In genomic region chr17:45594881-45595735, GRCm38 (mm10) we compare ENCODE assay signal across 8 mouse cellular contexts. TPM values are rescaled to one million over a fixed set of nuclear protein-coding genes. Genes with fewer than 3 reads are reported as not detected.
DNase-seq lines count a peak whose midpoint lies in the region; TF ChIP-seq lines count a peak whose summit lies in the region.

No protein-coding gene starts in this region.

- TF ChIP-seq POLR2A in brain, embryonic 14.5 days (IDR thresholded peaks at IDR 0.05; ENCODE audit: borderline replicate concordance, extremely low read depth, insufficient read depth, insufficient read length, poor library complexity, severe bottlenecking): peak; percentile 17; the same call in 1 of the 2 replicates
- no peak for TF ChIP-seq POLR2A in small intestine, adult 2 months (IDR thresholded peaks at IDR 0.05; ENCODE audit: low read depth, low read length)

- H3K4me3 ChIP-seq in megakaryocyte, embryonic 14.5 days (replicated peaks): peak overlapping the region; percentile 92
- peak overlapping the region; percentile 68 for H3K4me3 ChIP-seq in small intestine, adult 2 months (ENCODE audit: low read depth, low read length)

- intact Hi-C loops in heart, postnatal 10 days (cut with DNase I): no loop called here

- H3K4me1 ChIP-seq in megakaryocyte, embryonic 14.5 days: peaks cover 69% of the 10 kb centered on the region
- H3K4me1 ChIP-seq in small intestine, adult 2 months (ENCODE audit: control insufficient read depth, insufficient read depth, insufficient read length, low read length): peaks cover 30% of the 10 kb centered on the region

- peaks cover 92% of the 10 kb centered on the region for H3K27me3 ChIP-seq in megakaryocyte, embryonic 14.5 days (replicated peaks)
- H3K27me3 ChIP-seq in small intestine, adult 2 months (ENCODE audit: control insufficient read depth, insufficient read depth, low read length): no peaks in the 10 kb centered on the region

- no peaks in the 10 kb centered on the region for H3K9me3 ChIP-seq in megakaryocyte, embryonic 14.5 days

- H3K36me3 ChIP-seq in megakaryocyte, embryonic 14.5 days (replicated peaks; ENCODE audit: low read length): no peaks in the 10 kb centered on the region
- H3K36me3 ChIP-seq in small intestine, adult 2 months (ENCODE audit: control insufficient read depth, insufficient read depth, low read length): no peaks in the 10 kb centered on the region

- WGBS in small intestine, adult 2 months: under 1% methylated on average over 57 of the region's 58 CpGs

- H3K27ac ChIP-seq in small intestine, adult 2 months (ENCODE audit: insufficient read depth, low read depth, low read length): no peak overlapping the region

- DNase-seq in Muller cell, postnatal 12 days (ENCODE audit: inconsistent ontology term): peak; percentile 79
- DNase-seq in brain, embryonic 14.5 days (ENCODE audit: low read depth): peak; percentile 81
- DNase-seq in fibroblast of lung, adult 2 months (ENCODE audit: low read depth): peak; percentile 28
- peak; percentile 89 for DNase-seq in heart, postnatal 10 days
- DNase-seq in kidney, postnatal 25 days: peak; percentile 81 to 90
- DNase-seq in c-Kit-positive CD71-positive TER-119-positive erythroid progenitor cells, embryonic 14.5 days (ENCODE audit: low spot score): no peak

- TF ChIP-seq CTCF in brain, embryonic 14.5 days (IDR thresholded peaks at IDR 0.05; ENCODE audit: borderline replicate concordance, extremely low read depth, insufficient read depth, insufficient read length): no peak
- TF ChIP-seq CTCF in small intestine, adult 2 months (IDR thresholded peaks at IDR 0.05; ENCODE audit: extremely low read depth, insufficient read length, insufficient replicate concordance, low read depth, low read length): 0 out of 2 replicates have a peak, but pooled peaks have one; percentile 2

RNA-seq across cellular contexts. Expression of gene Slc29a1, which starts 4.3 kb away (rescaled TPM):
- 43.6 and 60.9 TPM in 2 replicates for polyA plus RNA-seq in brain, embryonic 14.5 days (2012; rRNA removed)
- total RNA-seq in heart, postnatal 10 days (2021): 10 to 100 TPM; 88.3 to 99.0 TPM
- 24.7 TPM in 1 of 2 replicates, not detected in the other for polyA plus RNA-seq in megakaryocyte, embryonic 14.5 days (2012; ENCODE audit: insufficient read depth, low replicate concordance)
- polyA plus RNA-seq in small intestine, adult 2 months (2012; rRNA removed): 26.1 and 35.2 TPM in 2 replicates

RNA-seq across cellular contexts. Expression of gene Mymx, which starts 6.8 kb away (rescaled TPM):
- polyA plus RNA-seq in brain, embryonic 14.5 days (2012; rRNA removed): 0.42 and 0.92 TPM in 2 replicates
- not detected for total RNA-seq in heart, postnatal 10 days (2021)
- not detected in 2 replicates for polyA plus RNA-seq in megakaryocyte, embryonic 14.5 days (2012; ENCODE audit: insufficient read depth, low replicate concordance)
- 0.75 and 5.8 TPM in 2 replicates for polyA plus RNA-seq in small intestine, adult 2 months (2012; rRNA removed)

RNA-seq across cellular contexts. Expression of gene Hsp90ab1, which starts 22.0 kb away (rescaled TPM):
- 677 and 1,066 TPM in 2 replicates for polyA plus RNA-seq in brain, embryonic 14.5 days (2012; rRNA removed)
- total RNA-seq in heart, postnatal 10 days (2021): 1,000 to 10,000 TPM; 1,000 to 1,054 TPM
- 292 and 435 TPM in 2 replicates for polyA plus RNA-seq in megakaryocyte, embryonic 14.5 days (2012; ENCODE audit: insufficient read depth, low replicate concordance)
- polyA plus RNA-seq in small intestine, adult 2 months (2012; rRNA removed): 93.8 and 157 TPM in 2 replicates

RNA-seq across cellular contexts. Expression of gene Slc35b2, which starts 31.4 kb away (rescaled TPM):
- 79.5 and 89.1 TPM in 2 replicates for polyA plus RNA-seq in brain, embryonic 14.5 days (2012; rRNA removed)
- 10 to 100 TPM; 34.5 to 36.8 TPM for total RNA-seq in heart, postnatal 10 days (2021)
- 24.8 and 30.6 TPM in 2 replicates for polyA plus RNA-seq in megakaryocyte, embryonic 14.5 days (2012; ENCODE audit: insufficient read depth, low replicate concordance)
- 98.2 and 105 TPM in 2 replicates for polyA plus RNA-seq in small intestine, adult 2 months (2012; rRNA removed)

RNA-seq across cellular contexts. Expression of gene Nfkbie, which starts 39.6 kb away (rescaled TPM):
- polyA plus RNA-seq in brain, embryonic 14.5 days (2012; rRNA removed): 2.8 and 3.4 TPM in 2 replicates
- 1 to 10 TPM; 1.8 to 2.7 TPM for total RNA-seq in heart, postnatal 10 days (2021)
- 9.1 and 12.3 TPM in 2 replicates for polyA plus RNA-seq in megakaryocyte, embryonic 14.5 days (2012; ENCODE audit: insufficient read depth, low replicate concordance)
- polyA plus RNA-seq in small intestine, adult 2 months (2012; rRNA removed): 4.6 and 6.2 TPM in 2 replicates
